Mouse (Mus musculus) megakaryocyte-erythroid progenitor cell, adult 5-6 weeks (primary cell): Measurements from ENCODE around the gene Cyb561d2. TPM values are rescaled to one million over a fixed set of nuclear protein-coding genes. Genes with fewer than 3 reads are reported as not detected.

Source experiments
- ATAC-seq: replicated peaks from 2 replicates; pipeline ENCODE4 v1.8.0; 2016; ENCODE audit warnings: mild to moderate bottlenecking, inconsistent platforms; ENCODE audit not compliant: severe bottlenecking, poor library complexity, low FRiP score, low TSS enrichment
- total RNA-seq, 2 experiments: library from RNA; stranded (forward) in 1 of 2; stranded (reverse) in 1 of 2; fragments of 200-1000, 215-1000 nt in 1 of 2; fragments of >200 nt in 1 of 2; fragmentation: Nextera tagmentation in 1 of 2; gene quantifications; 2 replicates each; pipeline ENCODE4 v1.2.3; 2014 to 2017

The Cyb561d2 gene
- total RNA-seq, 2 experiments from 2014 or later: 5.3 to 14.5 TPM

GRCm38 (mm10) chr9:107552690-107553393 lies 10.8 kb upstream of the Cyb561d2 start:
- ATAC-seq: no peak

- no peak for ATAC-seq
Observed at GRCm38 (mm10) chr9:107551890-107552355, 9.9 kb upstream of the Cyb561d2 start.

GRCm38 (mm10) chr9:107551117-107551889 lies 9.3 kb upstream of the Cyb561d2 start, which contains the start of gene Rassf1:
TSS of gene Rassf1 (plus strand) at chr9:107551555.
- ATAC-seq: peak; percentile 16; the same call in 1 of the 2 replicates

GRCm38 (mm10) chr9:107550491-107551116 lies 8.6 kb upstream of the Cyb561d2 start:
- ATAC-seq: no peak

- no peak for ATAC-seq
Observed at GRCm38 (mm10) chr9:107549297-107550074, 7.5 kb upstream of the Cyb561d2 start.

- ATAC-seq: no peak
Observed at GRCm38 (mm10) chr9:107548820-107549219, 6.8 kb upstream of the Cyb561d2 start.

- no peak for ATAC-seq
Observed at GRCm38 (mm10) chr9:107547957-107548356, 6.0 kb upstream of the Cyb561d2 start.

- ATAC-seq: peak; percentile 65
Observed at GRCm38 (mm10) chr9:107547026-107547425, 5.0 kb upstream of the Cyb561d2 start, which contains the start of gene Zmynd10. TSS of gene Zmynd10 (plus strand) at chr9:107547298.

GRCm38 (mm10) chr9:107545602-107546001 lies 3.6 kb upstream of the Cyb561d2 start:
- no peak for ATAC-seq

GRCm38 (mm10) chr9:107545199-107545598 lies 3.2 kb upstream of the Cyb561d2 start:
- ATAC-seq: no peak

- no peak for ATAC-seq
Observed at GRCm38 (mm10) chr9:107544729-107545128, 2.7 kb upstream of the Cyb561d2 start.

- no peak for ATAC-seq
Observed at GRCm38 (mm10) chr9:107544196-107544700, 2.3 kb upstream of the Cyb561d2 start.

GRCm38 (mm10) chr9:107543299-107543698 lies 1.3 kb upstream of the Cyb561d2 start:
- no peak for ATAC-seq

- ATAC-seq: no peak
Observed at GRCm38 (mm10) chr9:107542721-107543120, 728 bp upstream of the Cyb561d2 start.

- ATAC-seq: peak; percentile 6; the same call in 1 of the 2 replicates
Observed at GRCm38 (mm10) chr9:107542352-107542686, 326 bp upstream of the Cyb561d2 start.

GRCm38 (mm10) chr9:107541005-107541404 lies 988 bp downstream of the Cyb561d2 start:
- ATAC-seq: no peak

GRCm38 (mm10) chr9:107540420-107540819 lies 1.6 kb downstream of the Cyb561d2 start:
- ATAC-seq: no peak

- ATAC-seq: no peak
Observed at GRCm38 (mm10) chr9:107539940-107540339, 2.1 kb downstream of the Cyb561d2 start.

GRCm38 (mm10) chr9:107538711-107539110 lies 3.3 kb downstream of the Cyb561d2 start:
- ATAC-seq: no peak
